Mouse (Mus musculus): ENCODE results near the gene Gm21304. TPM values are rescaled to one million over a fixed set of nuclear protein-coding genes. Genes with fewer than 3 reads are reported as not detected.

Gene Gm21304
- polyA plus RNA-seq, 1 experiment from 2014 or later = not detected

Other genes starting within 250 kb of the Gm21304 start
- gene Gm21293, start 25.5 kb upstream of the Gm21304 start, polyA plus RNA-seq (2016; fragmentation: Nextera tagmentation; extraction: Ambion mirVana) = not detected in 2 replicates
- not detected in 2 replicates for gene Gm6763, start 17.0 kb upstream of the Gm21304 start, polyA plus RNA-seq (2016; fragmentation: Nextera tagmentation; extraction: Ambion mirVana)
- gene Gm8764, start 8.5 kb upstream of the Gm21304 start, polyA plus RNA-seq (2016; fragmentation: Nextera tagmentation; extraction: Ambion mirVana) = not detected in 2 replicates
- gene Gm21312, start 8.5 kb downstream of the Gm21304 start, polyA plus RNA-seq (2016; fragmentation: Nextera tagmentation; extraction: Ambion mirVana) = not detected in 2 replicates
- gene Gm20765, start 17.0 kb downstream of the Gm21304 start, polyA plus RNA-seq (2016; fragmentation: Nextera tagmentation; extraction: Ambion mirVana) = not detected in 2 replicates
- not detected in 2 replicates for gene Gm4340, start 25.5 kb downstream of the Gm21304 start, polyA plus RNA-seq (2016; fragmentation: Nextera tagmentation; extraction: Ambion mirVana)